Mouse (Mus musculus) megakaryocyte-erythroid progenitor cell, adult 5 weeks (primary cell): Measurements from ENCODE around the gene Cybc1. TPM values are rescaled to one million over a fixed set of nuclear protein-coding genes. Genes with fewer than 3 reads are reported as not detected.

Source experiments
- polyA plus RNA-seq: library from polyadenylated mRNA; stranded (reverse); fragments of >175 nt; gene quantifications from 2 replicates; pipeline ENCODE4 v1.2.3, GENCODE M21; 2012

Gene Cybc1
- polyA plus RNA-seq: 23.5 and 27.6 TPM in 2 replicates

DNA sequence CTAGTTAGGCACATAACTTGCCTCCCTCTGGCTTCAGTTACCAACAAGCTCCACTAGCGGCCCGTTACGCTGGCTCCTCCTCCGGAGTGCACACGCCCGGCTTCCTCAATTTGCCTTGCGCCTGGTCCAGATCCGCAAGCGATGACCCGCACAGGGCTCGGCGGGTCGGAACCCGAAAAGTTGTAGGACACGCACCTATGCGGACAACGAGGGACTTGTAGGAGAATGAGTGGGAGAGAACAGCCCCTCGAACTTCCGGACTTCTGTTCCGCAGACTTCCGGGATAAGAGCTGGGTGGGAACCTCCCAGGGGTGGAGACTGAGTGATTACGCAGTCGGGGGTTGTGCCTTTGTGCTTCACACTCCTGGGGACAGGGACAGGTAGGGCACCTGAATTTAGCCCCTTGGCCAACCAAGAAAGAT is at the start of gene Cybc1:
TSS of gene Cybc1 (minus strand) at position 305 of the 422 bp plus-strand sequence.

DNA sequence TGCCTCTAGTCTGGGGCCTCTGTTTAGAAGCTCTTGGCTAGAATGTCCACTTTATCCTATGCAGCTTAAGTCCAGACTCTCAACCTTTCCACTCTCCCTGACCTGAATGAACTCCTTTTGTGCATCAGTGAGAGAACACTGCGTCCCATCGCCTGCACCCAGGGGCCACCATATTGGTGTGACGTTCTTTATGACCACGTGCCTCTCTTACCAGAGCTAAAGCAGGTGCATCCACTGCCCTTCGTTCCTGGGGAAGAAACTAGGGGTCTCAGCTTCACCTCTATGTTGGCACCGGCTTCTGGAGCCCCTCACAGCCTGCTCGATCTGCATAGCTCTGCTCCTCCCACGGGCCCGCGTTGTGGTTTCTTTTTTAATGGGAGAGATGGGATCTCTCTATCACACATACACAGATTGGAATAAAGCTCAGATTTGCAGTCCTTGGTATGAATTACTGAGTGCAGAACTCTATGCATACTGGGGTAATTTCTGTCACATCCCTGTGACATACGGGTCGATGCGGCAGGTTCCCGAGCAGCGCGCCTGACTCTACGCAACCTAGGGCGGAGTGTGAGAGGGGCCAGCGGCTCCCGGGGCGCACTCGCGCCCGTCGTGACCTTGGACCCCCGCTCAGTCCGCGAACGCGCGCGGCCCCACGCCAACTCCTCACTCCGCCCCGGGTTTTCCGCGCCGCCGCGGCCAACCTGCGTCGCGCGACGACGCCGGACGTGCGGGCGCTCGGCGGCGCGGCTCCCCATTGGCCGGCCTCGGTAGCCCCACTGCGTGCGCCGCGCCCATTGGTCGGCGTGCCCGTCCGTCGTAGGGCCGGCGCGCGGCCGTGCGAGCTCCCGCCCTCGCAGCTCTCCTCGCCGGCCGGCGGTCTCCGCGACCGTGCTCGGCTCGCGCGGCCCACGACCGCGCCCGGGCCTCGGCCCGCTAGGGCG is 30.3 kb upstream of the Cybc1 start, which contains the start of gene Foxk2:
TSS of gene Foxk2 (plus strand) at position 831 of the 941 bp plus-strand sequence.

DNA sequence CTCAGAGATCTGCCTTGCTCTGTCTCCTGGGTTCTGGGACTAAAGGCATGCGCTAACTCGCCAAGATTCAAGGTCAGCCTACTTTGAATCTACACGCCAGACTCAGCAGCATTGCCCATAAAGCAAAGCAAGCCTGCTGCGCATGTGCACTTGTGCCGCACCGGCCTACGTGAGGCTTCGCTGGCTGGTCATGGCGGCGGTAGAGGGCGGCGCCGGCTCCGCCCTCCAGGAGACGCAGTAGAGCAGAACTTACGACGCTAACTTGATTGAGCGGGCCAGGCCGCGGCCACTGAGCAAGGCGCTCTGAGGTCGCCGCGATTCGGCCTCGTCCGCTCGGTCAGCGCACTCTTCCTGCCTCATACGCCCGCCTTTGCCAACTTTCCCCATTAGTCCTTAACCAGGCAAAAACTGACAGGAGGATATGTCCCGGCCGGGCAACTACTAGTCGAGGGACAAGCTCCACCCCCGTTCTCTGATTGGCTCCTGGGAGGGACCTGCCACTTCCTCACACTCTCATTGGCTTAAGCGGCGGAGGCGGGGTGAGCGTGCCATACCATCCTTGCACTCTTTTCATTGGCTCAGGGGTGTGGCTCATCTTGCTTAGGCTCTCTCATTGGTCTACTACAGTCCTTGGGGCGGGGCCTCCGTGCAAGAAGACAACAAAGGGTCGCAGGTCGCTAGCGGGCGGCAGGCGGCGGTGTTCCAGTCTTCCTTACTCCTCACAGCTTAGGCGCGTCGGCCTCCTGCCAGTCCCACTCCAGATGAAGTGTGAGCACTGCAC is 7.6 kb upstream of the Cybc1 start, which contains the start of gene Narf:
TSS of gene Narf (plus strand) at position 690 of the 781 bp plus-strand sequence.

DNA sequence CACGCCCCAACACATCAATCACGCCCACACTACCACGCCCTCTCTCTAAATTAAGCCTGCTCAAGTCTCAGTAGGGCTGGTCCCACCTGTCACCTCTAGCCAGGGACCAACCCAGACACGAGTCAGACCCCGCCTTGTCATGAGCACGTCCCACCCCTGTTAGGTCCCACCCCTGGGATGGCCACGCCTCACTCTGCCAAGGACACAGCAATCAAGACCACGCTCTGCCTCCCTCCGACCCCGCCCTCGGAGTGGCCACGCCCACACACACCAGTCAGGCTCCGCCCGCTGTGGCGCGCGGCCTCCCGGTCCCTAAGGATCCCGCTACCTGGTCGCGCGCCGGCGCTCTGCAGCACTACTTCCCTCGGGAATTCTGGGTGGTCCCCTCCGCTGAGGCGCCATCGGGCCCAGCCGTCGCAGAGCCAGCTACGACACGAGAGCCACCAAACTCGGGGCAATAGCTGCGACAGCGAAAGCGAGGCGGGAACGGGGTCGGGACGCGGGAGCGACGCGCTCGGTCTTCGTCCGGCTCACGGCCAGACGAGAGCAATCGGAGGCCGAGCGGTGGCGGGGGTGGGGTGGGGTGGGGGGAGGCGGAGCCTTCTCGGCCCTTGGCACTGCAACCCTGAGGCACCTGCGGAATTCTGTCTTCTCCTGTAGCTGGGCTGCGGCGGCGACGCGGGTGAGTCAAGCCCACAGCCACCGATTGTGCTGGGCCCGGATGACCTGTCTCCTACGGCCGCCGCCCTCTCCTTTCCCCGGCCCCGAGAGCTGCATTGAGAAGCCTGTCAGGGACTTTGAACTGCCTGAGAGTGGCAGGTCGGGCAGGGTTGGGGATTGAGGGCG is 24.7 kb downstream of the Cybc1 start, which contains the start of the genes Hexdc and Ogfod3:
TSS of gene Hexdc (plus strand) at position 273 of the 846 bp plus-strand sequence.
TSS of gene Ogfod3 (minus strand) at position 551 of the 846 bp plus-strand sequence.

Other genes with a start within 250 kb of the Cybc1 start
- 177 and 184 TPM in 2 replicates for gene Csnk1d, start 238.0 kb downstream of the Cybc1 start, polyA plus RNA-seq
- gene Cd7, start 189.9 kb downstream of the Cybc1 start, polyA plus RNA-seq: 9.9 and 11.8 TPM in 2 replicates
- gene Sectm1b, start 165.8 kb downstream of the Cybc1 start, polyA plus RNA-seq: not detected in 2 replicates
- not detected in 2 replicates for gene Sectm1a, start 148.1 kb downstream of the Cybc1 start, polyA plus RNA-seq
- not detected in 2 replicates for gene Tex19.2, start 110.6 kb downstream of the Cybc1 start, polyA plus RNA-seq
- gene Tex19.1, start 83.2 kb downstream of the Cybc1 start, polyA plus RNA-seq: not detected in 2 replicates
- gene Uts2r, start 69.1 kb downstream of the Cybc1 start, polyA plus RNA-seq: not detected in 2 replicates
- gene Hexdc, start 24.9 kb downstream of the Cybc1 start, polyA plus RNA-seq: 7.2 and 7.6 TPM in 2 replicates
- gene Ogfod3, start 24.6 kb downstream of the Cybc1 start, polyA plus RNA-seq: 14.7 and 17.2 TPM in 2 replicates
- gene Narf, start 7.9 kb upstream of the Cybc1 start, polyA plus RNA-seq: 3.7 and 4.5 TPM in 2 replicates
- gene Foxk2, start 30.7 kb upstream of the Cybc1 start, polyA plus RNA-seq: 25.9 and 30.6 TPM in 2 replicates
- 28.4 and 38.6 TPM in 2 replicates for gene Wdr45b, start 125.1 kb upstream of the Cybc1 start, polyA plus RNA-seq
- gene Rab40b, start 158.9 kb upstream of the Cybc1 start, polyA plus RNA-seq: 0.88 and 1.3 TPM in 2 replicates
- gene Fn3krp, start 192.1 kb upstream of the Cybc1 start, polyA plus RNA-seq: 2.2 and 2.8 TPM in 2 replicates
- gene Fn3k, start 205.6 kb upstream of the Cybc1 start, polyA plus RNA-seq: 0.12 and 0.29 TPM in 2 replicates
- gene Tbcd, start 222.6 kb upstream of the Cybc1 start, polyA plus RNA-seq: 4.7 and 5.6 TPM in 2 replicates